Mouse (Mus musculus): ENCODE results near the gene Bcan.

- no peak for TF ChIP-seq CTCF (IDR thresholded peaks at IDR 0.05; ENCODE audit: borderline replicate concordance, insufficient read depth, low read length)
- no peak for TF ChIP-seq POLR2A (IDR thresholded peaks at IDR 0.05; ENCODE audit: low read depth, low read length)
Measured at GRCm38 (mm10) chr3:88026823-88027222, 26.8 kb upstream of the Bcan start.

Data from embryonic fibroblast, embryonic 13.5 days (primary cell).